7 mouse cellular contexts compared by ENCODE assay signal in the genomic region with DNA sequence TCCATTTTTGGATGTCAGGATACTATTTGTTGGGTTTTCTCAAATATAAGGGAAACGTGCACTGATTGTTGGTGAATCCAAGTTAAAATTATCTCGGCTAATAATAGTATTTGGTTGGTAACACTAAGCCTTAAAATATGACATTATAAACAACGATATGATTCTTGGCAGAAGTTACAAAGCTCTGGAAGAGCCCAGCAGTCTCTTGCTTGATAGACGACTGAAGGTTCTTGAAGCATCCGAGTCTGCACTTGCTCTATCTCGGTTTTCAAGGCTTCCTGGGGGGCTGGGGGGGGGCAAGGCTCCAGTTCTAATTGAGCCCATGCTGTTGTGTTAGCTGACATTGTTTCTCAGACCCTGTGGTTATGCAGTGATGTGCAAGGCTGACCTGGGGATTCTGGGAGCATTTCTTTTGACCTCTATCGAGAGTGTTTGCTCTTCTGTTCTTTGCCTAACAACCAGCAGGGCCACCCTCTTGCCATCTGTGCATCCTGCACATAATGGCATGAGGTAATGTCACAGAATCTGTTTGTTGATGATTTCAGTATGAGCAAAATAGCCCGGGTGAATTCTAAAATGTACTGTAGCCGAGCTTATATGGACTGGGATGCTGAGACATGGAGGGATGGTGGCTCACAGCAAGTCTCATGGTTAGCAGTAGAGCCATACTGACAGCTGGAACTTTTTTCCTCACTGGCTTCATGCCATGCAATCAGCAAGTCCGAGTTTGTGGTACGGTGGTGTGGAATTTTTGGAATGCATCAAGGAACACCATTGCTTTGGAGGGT. TPM values are rescaled to one million over a fixed set of nuclear protein-coding genes. Genes with fewer than 3 reads are reported as not detected.
DNase-seq lines count a peak whose midpoint lies in the region; ATAC-seq lines count a peak whose summit lies in the region.

No protein-coding gene starts in this region.

- peak; percentile 39 to 51 for DNase-seq in layer of hippocampus, adult 8-10 months (ENCODE audit: low spot score in 2 of 2)
- DNase-seq in layer of hippocampus, adult 9-10 months (ENCODE audit: low spot score): no peak
- DNase-seq in cerebellum, adult 11-12 months: peak; percentile 90
- DNase-seq in lung, postnatal 36 days: peak; percentile 65
- no peak for DNase-seq in urinary bladder, postnatal 10 days (ENCODE audit: low spot score)

- H3K27ac ChIP-seq in heart, embryonic 11.5 days (ENCODE audit: low read depth, low read length): 0 out of 2 replicates have a peak overlapping the region, but pooled peaks have one; percentile 29

- ATAC-seq in heart, embryonic 11.5 days (replicated peaks; ENCODE audit: insufficient number of reproducible peaks, low FRiP score, low TSS enrichment): no peak
- no peak for ATAC-seq in activated CD4-positive, CD25-positive, alpha-beta regulatory T cell, adult 4 months

- WGBS in heart, embryonic 11.5 days (ENCODE audit: insufficient replicate concordance): 43% methylated on average over 11 of the region's 11 CpGs

- H3K9ac ChIP-seq in heart, embryonic 11.5 days (ENCODE audit: low read depth, low read length): no peak overlapping the region

- H3K9me3 ChIP-seq in heart, embryonic 11.5 days (replicated peaks; ENCODE audit: control insufficient read depth, low read length): no peaks in the 10 kb centered on the region

- H3K27me3 ChIP-seq in heart, embryonic 11.5 days (ENCODE audit: control insufficient read depth, insufficient read depth, low read length): no peaks in the 10 kb centered on the region

- H3K4me3 ChIP-seq in heart, embryonic 11.5 days (ENCODE audit: low read depth, low read length): no peak overlapping the region

- H3K4me1 ChIP-seq in heart, embryonic 11.5 days (ENCODE audit: control insufficient read depth, insufficient read depth, low read length): peaks cover 10% of the 10 kb centered on the region

- H3K4me2 ChIP-seq in heart, embryonic 11.5 days: peak overlapping the region; percentile 11

- no peaks in the 10 kb centered on the region for H3K36me3 ChIP-seq in heart, embryonic 11.5 days (ENCODE audit: control insufficient read depth, insufficient read depth, low read length)

RNA-seq across cellular contexts. Expression of gene Efhc1, which starts 28.6 kb away (rescaled TPM):
- total RNA-seq in layer of hippocampus, adult 8-10 months (2022): 1 to 10 TPM; 1.1 to 3.6 (median 2.5) TPM
- polyA plus RNA-seq in heart, embryonic 11.5 days (2014; fragmentation: Nextera tagmentation; extraction: Ambion mirVana): 0.66 and 1.3 TPM in 2 replicates
- polyA plus RNA-seq in activated CD4-positive, CD25-positive, alpha-beta regulatory T cell, adult 4 months (2017; shearing (Covaris generic)): 1 to 10 TPM in 1 of 2 experiments, under 1 TPM in 1; 0.65 to 1.3 TPM

RNA-seq across cellular contexts. Expression of gene Paqr8, which starts 32.4 kb away (rescaled TPM):
- total RNA-seq in layer of hippocampus, adult 8-10 months (2022): 100 to 1,000 TPM; 111 to 158 (median 139) TPM
- 3.0 and 4.8 TPM in 2 replicates for polyA plus RNA-seq in heart, embryonic 11.5 days (2014; fragmentation: Nextera tagmentation; extraction: Ambion mirVana)
- polyA plus RNA-seq in activated CD4-positive, CD25-positive, alpha-beta regulatory T cell, adult 4 months (2017; shearing (Covaris generic)): 1 to 10 TPM; 2.3 to 4.3 TPM

Comparison
In these comparisons a context has a peak if more than half of its experiments do, and no peak if none do; other contexts are left out.
1. DNase-seq: peak in layer of hippocampus, adult 8-10 months (2 of 2), cerebellum, adult 11-12 months (single experiment) and lung, postnatal 36 days (single experiment); none in layer of hippocampus, adult 9-10 months (single experiment) and urinary bladder, postnatal 10 days (single experiment).